Mouse (Mus musculus): ENCODE measurements around the gene Fgd3. TPM values are rescaled to one million over a fixed set of nuclear protein-coding genes. Genes with fewer than 3 reads are reported as not detected.

Fgd3 gene
- polyA plus RNA-seq, 1 experiment, result not detected

DNA sequence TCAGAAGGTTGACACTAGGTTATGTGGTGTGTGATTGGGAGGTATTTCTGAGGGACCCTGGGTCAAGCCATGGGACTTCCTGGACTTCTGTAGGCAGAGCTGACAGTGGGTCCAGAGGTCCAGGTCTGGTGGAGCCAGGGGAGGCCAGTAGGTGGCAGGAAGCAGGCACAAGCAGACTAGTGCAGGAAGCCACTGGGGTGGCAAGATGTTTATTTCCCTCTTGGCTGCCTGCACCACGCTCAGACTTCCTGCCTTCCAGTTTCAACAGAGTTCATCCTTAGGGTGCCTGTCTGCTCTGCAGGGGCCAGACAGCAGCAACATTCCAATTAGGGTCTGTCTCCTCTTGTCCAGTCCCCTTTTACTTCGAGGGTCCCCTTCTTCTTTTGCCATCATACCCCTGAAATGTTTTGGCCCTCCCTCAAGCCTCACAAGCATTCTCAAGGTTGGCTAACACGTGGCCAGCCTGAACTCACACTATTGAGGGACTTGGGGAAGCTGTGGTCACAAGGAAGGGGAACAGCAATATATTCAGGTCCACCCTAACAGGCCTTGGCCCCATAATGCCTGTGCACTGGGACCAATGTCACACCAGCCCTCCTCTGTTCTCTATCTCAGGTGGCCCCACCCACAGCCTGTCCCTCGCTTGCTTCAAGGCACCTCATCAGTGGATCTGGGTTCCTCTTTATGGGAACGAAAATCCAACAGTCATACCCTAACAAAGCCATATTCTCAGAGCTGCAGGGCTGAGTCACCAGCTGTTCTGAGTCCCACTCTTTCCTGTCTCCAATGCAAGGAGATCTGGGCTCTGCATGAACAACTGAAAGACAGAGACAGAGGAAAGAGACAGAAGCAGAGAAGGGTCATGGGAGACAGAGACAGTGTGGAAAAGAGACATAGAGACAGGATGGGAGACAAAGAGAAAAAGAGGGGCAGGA is 48.0 kb downstream of the Fgd3 start:
- no peak overlapping the region for H3K27ac ChIP-seq (ENCODE audit: insufficient read depth, low read depth, low read length)
- TF ChIP-seq CTCF (IDR thresholded peaks at IDR 0.05; ENCODE audit: insufficient read depth, low read depth, low read length) (no peak), POLR2A (IDR thresholded peaks at IDR 0.05; ENCODE audit: insufficient read depth, low read depth, low read length) (no peak)
- no peak overlapping the region for H3K4me3 ChIP-seq (ENCODE audit: insufficient read depth, low read depth, low read length)
- H3K4me1 ChIP-seq (ENCODE audit: control insufficient read depth, insufficient read depth, low read length), result peaks cover 12% of the 10 kb centered on the region
- 57% methylated on average over 5 of the region's 5 CpGs for WGBS

DNA sequence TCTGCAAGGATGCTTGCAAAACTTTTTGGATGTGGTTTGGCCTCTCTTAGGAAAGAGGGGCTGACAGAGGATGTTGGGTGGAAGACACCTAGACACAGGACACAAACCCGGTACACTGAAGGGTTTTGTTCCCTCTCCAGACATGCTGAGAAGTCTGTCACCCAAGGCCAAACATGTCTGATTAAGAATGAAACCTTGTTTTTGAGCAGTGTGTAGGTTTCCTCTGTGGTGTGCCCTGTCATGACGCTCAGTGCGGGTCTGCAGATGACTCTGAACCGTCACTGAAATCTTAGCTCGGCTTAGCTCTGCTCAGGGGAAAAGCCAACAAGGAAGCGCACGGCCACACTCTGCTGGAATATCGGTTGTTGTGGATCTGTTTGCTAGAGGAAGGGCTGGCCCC is 49.6 kb downstream of the Fgd3 start:
- peaks cover 12% of the 10 kb centered on the region for H3K4me1 ChIP-seq (ENCODE audit: control insufficient read depth, insufficient read depth, low read length)
- no peak overlapping the region for H3K27ac ChIP-seq (ENCODE audit: insufficient read depth, low read depth, low read length)
- H3K4me3 ChIP-seq (ENCODE audit: insufficient read depth, low read depth, low read length), result no peak overlapping the region
- 90% methylated on average over 8 of the region's 8 CpGs for WGBS
- TF ChIP-seq POLR2A (IDR thresholded peaks at IDR 0.05; ENCODE audit: insufficient read depth, low read depth, low read length), result no peak
- TF ChIP-seq CTCF (IDR thresholded peaks at IDR 0.05; ENCODE audit: insufficient read depth, low read depth, low read length), result no peak

DNA sequence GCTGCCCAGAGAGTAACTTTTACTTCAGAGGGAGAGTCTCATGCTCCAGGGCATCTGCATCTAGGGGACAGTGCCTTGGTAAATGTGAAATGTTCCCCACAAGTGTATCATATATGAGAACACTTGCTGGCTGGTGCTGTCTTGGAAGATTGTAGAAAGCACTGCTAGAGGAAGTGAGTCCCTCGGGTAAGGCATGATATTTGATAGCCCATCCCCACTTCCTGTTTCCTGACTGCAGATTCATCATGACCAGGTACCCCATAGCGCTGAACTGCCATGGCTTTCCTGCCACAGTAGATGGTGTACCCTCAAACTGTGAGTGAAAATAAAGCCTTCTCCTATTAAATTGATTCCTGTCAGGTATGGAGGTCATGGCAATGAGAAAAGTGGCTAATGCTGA is 52.5 kb downstream of the Fgd3 start:
- Histone ChIP-seq H3K4me3 (ENCODE audit: insufficient read depth, low read depth, low read length) (no peak overlapping the region), H3K4me1 (ENCODE audit: control insufficient read depth, insufficient read depth, low read length) (peaks cover 6% of the 10 kb centered on the region), H3K27ac (ENCODE audit: insufficient read depth, low read depth, low read length) (no peak overlapping the region)
- WGBS, result 77% methylated on average over 2 of the region's 2 CpGs
- no peak for TF ChIP-seq CTCF (IDR thresholded peaks at IDR 0.05; ENCODE audit: insufficient read depth, low read depth, low read length)
- no peak for TF ChIP-seq POLR2A (IDR thresholded peaks at IDR 0.05; ENCODE audit: insufficient read depth, low read depth, low read length)

DNA sequence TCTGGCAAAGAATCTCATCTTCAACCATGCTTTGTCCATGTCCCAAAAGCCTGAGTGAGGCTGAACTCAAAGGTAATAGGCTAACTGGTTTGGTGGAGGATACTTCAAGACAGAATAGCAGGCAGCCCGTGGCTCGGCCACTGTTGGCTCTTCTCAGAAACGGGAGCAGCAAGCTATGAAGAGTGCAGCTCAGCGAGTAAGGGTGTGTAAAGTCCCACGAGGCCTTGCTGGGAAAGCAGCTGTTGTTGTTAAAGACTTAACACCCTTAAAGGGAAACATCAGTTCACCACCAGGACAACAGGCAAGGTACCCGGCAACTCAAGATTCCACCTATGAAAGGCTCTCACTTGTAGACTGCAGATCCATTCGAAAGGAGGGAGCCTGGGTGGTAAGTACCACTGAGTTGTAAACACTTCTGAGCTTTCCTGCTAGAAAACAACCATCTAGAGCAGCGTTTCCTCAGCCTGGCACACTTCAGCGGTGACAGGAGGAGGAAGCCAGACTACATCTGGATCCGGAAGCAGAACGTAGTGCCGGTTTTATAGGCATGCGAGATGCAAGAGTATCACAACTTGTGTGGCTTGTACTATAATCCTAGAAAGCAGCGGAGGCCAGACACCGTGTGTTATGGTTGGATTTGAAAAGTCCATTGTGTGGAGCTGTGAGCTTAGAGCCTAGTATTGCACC is 59.9 kb downstream of the Fgd3 start:
- Histone ChIP-seq H3K27ac (ENCODE audit: insufficient read depth, low read depth, low read length) (no peak overlapping the region), H3K4me1 (ENCODE audit: control insufficient read depth, insufficient read depth, low read length) (no peaks in the 10 kb centered on the region), H3K4me3 (ENCODE audit: insufficient read depth, low read depth, low read length) (no peak overlapping the region)
- WGBS, result 67% methylated on average over 15 of the region's 15 CpGs
- TF ChIP-seq CTCF (IDR thresholded peaks at IDR 0.05; ENCODE audit: insufficient read depth, low read depth, low read length) (no peak), POLR2A (IDR thresholded peaks at IDR 0.05; ENCODE audit: insufficient read depth, low read depth, low read length) (no peak)

DNA sequence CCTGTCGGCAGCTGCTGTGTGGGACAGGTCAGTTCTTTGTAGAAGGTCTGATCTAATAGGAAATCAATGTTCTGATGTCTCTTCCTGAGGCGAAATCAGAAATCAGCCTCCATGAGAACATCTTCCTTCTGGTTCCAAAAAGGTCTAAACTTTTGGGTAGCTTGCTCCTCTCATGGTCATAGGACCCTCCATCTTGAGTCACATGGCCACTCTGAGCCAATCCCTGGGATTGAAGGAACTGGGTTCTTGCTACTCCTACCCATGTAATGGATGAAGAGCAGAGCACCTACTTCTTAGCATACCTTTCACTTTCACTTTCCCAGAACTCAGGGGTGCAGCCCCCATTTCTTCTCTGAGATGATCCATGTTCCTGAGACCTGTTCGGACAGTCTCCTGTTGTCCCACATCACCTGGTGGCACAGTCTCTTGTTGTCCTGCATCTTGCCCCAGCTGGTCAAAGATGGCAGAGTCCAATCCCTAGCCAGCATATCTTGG is 62.2 kb downstream of the Fgd3 start:
- Histone ChIP-seq H3K4me1 (ENCODE audit: control insufficient read depth, insufficient read depth, low read length) (peaks cover under 1% of the 10 kb centered on the region; the same call in 1 of the 2 replicates), H3K27ac (ENCODE audit: insufficient read depth, low read depth, low read length) (no peak overlapping the region), H3K4me3 (ENCODE audit: insufficient read depth, low read depth, low read length) (no peak overlapping the region)
- 95% methylated on average over 3 of the region's 3 CpGs for WGBS
- no peak for TF ChIP-seq POLR2A (IDR thresholded peaks at IDR 0.05; ENCODE audit: insufficient read depth, low read depth, low read length)
- no peak for TF ChIP-seq CTCF (IDR thresholded peaks at IDR 0.05; ENCODE audit: insufficient read depth, low read depth, low read length)

DNA sequence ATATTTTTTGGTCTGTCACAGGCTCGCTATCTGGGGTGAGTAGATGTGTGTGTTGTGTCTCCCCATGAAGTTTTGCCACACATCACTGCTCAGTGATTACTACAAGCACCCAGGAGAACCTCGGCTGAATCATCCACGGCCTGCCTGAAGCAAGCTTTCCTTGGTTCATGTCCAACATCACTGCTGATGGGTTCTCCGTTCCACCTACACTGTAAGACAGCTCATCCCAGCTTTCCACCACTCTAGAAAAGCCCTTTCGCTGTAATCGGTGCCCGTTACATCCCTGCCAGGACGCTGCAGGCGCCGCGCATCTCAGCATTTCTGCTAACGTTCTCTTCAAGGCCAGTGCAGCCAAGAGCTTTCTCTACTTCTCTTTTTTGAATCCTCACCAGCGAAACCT is 67.4 kb downstream of the Fgd3 start:
- Histone ChIP-seq H3K4me3 (ENCODE audit: insufficient read depth, low read depth, low read length) (no peak overlapping the region), H3K4me1 (ENCODE audit: control insufficient read depth, insufficient read depth, low read length) (peaks cover 9% of the 10 kb centered on the region), H3K27ac (ENCODE audit: insufficient read depth, low read depth, low read length) (no peak overlapping the region)
- 64% methylated on average over 13 of the region's 13 CpGs for WGBS
- no peak for TF ChIP-seq POLR2A (IDR thresholded peaks at IDR 0.05; ENCODE audit: insufficient read depth, low read depth, low read length)
- TF ChIP-seq CTCF (IDR thresholded peaks at IDR 0.05; ENCODE audit: insufficient read depth, low read depth, low read length), result no peak

DNA sequence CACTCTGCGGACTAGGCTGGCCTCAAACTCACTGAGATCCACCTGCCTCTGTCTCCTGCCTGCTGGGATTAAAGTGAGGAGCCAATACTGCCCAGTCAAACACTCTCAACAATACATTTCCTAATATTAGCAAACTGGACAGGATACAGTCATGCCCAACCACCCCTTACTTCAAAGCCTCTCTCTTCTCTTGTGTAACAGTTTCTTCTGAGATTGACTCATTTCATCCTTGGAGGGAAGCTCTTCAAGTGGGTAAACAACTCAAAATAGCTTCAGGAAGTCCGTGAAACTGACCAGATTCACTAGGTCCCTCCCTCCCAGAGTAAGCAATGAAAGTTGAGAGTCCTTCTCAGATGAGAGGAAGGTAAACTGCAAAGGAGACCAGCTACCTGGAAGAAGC is 68.0 kb downstream of the Fgd3 start:
- Histone ChIP-seq H3K4me1 (ENCODE audit: control insufficient read depth, insufficient read depth, low read length) (peaks cover 15% of the 10 kb centered on the region), H3K27ac (ENCODE audit: insufficient read depth, low read depth, low read length) (no peak overlapping the region), H3K4me3 (ENCODE audit: insufficient read depth, low read depth, low read length) (no peak overlapping the region)
- 78% methylated on average over 2 of the region's 2 CpGs for WGBS
- no peak for TF ChIP-seq CTCF (IDR thresholded peaks at IDR 0.05; ENCODE audit: insufficient read depth, low read depth, low read length)
- TF ChIP-seq POLR2A (IDR thresholded peaks at IDR 0.05; ENCODE audit: insufficient read depth, low read depth, low read length), result no peak

DNA sequence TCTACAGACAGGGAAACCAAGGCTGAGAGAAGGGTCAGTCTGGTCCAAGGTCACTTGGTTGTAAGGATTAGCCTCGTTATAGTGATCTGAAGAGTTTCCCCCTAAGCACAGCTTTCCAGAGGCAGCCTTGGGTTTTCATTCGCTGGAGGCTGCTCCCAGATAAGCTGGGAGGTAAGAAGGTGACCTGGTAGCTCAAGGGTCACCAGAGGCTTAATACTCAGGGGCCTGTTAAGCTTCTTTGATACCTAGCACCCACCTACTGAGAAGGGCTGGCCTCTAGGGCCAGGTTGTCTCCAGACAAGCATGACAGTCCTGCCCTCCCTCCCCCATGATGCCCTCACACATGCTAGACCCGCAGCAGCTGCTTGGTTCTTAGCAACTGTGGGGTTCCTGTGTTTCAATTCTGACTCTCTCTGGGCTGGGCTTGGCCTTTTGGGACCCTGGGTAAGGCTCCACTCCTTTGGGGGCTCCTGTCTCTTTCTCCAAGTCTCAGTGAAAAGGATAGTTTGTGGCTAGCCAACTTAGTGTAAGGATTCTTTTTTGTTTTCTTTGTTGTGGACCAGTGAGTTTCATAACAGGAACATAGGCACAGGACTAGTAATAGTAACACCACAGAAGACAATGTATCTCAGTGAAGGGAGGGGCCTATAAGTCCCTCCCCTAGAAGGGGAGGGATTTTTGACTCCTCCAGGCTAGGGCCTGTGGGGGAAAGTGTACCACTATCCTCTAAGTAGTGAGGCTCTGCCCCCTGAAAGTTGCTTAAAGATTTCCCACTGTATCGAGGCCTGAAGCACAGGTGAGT is 69.2 kb downstream of the Fgd3 start:
- no peak overlapping the region for H3K4me3 ChIP-seq (ENCODE audit: insufficient read depth, low read depth, low read length)
- TF ChIP-seq CTCF (IDR thresholded peaks at IDR 0.05; ENCODE audit: insufficient read depth, low read depth, low read length), result no peak
- no peak for TF ChIP-seq POLR2A (IDR thresholded peaks at IDR 0.05; ENCODE audit: insufficient read depth, low read depth, low read length)
- no peak overlapping the region for H3K27ac ChIP-seq (ENCODE audit: insufficient read depth, low read depth, low read length)
- peaks cover 15% of the 10 kb centered on the region for H3K4me1 ChIP-seq (ENCODE audit: control insufficient read depth, insufficient read depth, low read length)
- whole genome bisulfite sequencing, result 69% methylated on average over 4 of the region's 4 CpGs
